Mouse (Mus musculus): ENCODE measurements around the gene Acoxl.

The Acoxl gene

DNA sequence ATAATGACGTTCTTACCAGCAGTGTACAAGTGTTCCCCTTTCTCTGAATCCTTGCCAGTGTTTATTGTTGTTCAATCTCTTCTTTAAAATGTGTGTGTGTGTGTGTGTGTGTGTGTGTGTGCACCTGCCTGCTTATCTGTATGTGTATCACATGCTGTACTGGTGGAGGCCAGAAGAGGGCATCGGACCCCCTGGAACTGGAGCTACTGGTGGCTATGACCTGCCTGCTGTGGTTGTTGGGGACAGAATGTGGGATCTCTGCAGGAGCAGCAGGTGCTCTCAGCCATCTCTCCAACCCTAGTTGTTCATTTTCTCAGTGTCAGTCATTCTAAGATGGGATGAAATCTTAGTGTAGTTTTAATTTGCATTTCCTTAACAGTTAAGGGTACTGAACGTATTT lies 98.4 kb downstream of the Acoxl start:
- DNase-seq (ENCODE audit: inconsistent ontology term) = no peak

DNA sequence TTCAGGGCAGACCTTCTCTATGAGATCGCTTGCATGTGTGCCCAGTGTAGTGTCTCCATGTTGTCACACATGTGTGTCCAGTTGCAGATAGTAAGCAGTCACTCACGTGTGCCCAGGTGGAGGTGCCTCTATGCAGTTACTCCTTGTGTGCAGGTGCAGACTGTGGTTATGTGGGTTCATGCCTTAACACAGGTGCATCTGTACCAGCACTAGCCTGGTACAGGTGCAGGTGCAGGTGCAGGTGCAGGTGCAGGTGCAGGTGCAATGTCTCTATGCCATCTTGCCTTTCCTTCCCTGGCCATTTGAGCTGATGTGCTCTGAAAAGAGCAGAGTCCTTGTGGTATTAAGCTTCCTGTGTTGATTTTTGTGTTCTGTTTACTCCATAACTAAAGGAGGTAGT lies 100.5 kb downstream of the Acoxl start:
- no peak for DNase-seq (ENCODE audit: inconsistent ontology term)

DNA sequence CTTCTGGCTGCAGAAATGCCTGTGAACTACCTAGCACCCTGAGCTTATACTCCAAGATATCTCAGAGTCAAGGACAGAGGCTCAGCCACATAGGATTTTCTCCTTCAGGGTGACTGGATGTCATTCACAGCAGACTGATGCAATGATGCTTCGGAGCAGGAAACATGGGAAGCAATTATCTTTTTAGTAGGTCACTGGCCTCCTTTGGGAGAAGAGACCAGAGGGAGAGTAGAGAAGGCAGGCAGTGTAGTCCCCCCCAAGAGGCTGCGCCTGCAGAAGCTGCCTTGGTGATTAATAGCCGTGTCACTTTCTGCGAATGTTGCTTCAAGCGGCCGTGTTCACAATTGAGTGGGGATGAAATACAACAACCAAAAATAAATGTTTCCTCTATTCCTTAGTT lies 121.9 kb downstream of the Acoxl start:
- DNase-seq (ENCODE audit: inconsistent ontology term) = peak; percentile 5

DNA sequence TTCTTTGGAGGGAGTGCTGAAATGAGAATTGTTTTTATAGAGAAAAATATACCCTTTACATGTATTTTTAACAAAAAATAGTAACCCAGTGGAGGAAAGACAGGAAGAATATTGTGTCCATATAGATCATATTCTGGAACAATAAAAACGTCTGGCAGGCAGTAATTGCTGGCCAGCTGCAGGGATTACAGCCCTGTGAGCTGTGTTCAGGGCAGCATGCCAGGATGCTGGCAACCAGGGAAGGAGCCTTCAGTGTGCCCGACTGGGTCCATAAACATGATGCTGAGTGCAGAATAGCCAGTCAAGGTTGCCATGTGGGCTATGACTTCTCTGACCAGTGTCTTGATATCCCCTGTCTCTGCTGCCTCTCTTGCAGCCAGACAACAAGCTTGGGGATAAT lies 122.5 kb downstream of the Acoxl start:
- DNase-seq (ENCODE audit: inconsistent ontology term) = peak; percentile 46

DNA sequence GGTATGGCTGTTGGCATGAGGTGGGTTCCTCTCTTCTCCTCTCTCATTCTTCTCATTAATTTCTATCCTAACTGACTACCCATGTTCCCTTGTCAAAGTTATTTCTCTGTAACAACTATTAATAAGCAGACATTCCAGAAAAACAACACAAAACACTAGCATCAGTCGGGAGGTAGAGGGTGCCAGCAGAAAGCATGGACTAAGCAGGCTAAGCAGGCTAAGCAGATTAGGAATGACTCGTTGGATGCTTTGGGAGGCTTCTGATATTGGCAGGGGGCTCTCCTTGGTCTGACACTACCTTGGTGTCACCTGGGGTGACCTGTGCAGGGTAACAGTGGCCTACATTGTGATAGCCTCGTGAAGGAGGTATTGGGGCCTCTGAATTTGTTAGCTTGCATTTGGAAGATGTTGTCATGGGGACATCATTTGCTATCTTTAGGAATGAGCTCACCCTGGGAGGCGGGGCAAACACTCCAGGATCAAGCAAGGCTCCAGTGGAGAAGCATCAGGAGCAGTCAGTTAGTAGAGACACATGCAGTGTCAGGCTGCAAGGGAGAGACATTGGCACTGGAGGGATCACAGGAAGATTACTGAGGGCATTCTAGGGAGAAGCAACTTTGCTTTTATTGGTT lies 123.2 kb downstream of the Acoxl start:
- peak; percentile 62 for DNase-seq (ENCODE audit: inconsistent ontology term)

- DNase-seq (ENCODE audit: inconsistent ontology term) = no peak
Measured at GRCm38 (mm10) chr2:127968944-127969343, 130.3 kb downstream of the Acoxl start.

- no peak for DNase-seq (ENCODE audit: inconsistent ontology term)
Measured at GRCm38 (mm10) chr2:127976276-127976675, 137.6 kb downstream of the Acoxl start.

- DNase-seq (ENCODE audit: inconsistent ontology term) = no peak
Measured at GRCm38 (mm10) chr2:127978601-127979230, 140.0 kb downstream of the Acoxl start.

GRCm38 (mm10) chr2:127982610-127983009 lies 143.9 kb downstream of the Acoxl start:
- DNase-seq (ENCODE audit: inconsistent ontology term) = no peak

GRCm38 (mm10) chr2:127983301-127983700 lies 144.6 kb downstream of the Acoxl start:
- DNase-seq (ENCODE audit: inconsistent ontology term) = no peak

- no peak for DNase-seq (ENCODE audit: inconsistent ontology term)
Measured at GRCm38 (mm10) chr2:127983981-127984380, 145.3 kb downstream of the Acoxl start.

- DNase-seq (ENCODE audit: inconsistent ontology term) = no peak
Measured at GRCm38 (mm10) chr2:127987706-127988105, 149.0 kb downstream of the Acoxl start.

- DNase-seq (ENCODE audit: inconsistent ontology term) = no peak
Measured at GRCm38 (mm10) chr2:127990856-127991479, 152.3 kb downstream of the Acoxl start.

DNA sequence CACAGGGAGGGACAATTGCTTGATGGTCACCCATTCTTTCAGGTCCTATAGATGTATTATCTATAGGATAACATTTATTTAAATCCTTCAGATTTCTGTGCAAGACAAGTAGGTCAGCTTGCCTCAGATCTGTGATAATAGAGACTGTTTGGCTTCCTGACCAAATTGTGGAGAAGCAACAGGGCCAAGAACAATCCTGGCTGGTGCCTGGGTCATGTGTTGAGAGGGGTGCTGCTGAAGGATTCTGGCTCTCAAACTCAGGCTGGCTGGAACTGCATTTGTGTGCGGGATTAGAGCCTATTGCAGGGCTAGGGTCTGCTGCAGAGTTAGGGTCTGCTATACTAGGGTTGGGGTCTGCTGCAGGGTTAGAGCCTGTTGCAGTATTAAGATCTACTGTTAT lies 153.0 kb downstream of the Acoxl start:
- DNase-seq (ENCODE audit: inconsistent ontology term) = no peak

DNA sequence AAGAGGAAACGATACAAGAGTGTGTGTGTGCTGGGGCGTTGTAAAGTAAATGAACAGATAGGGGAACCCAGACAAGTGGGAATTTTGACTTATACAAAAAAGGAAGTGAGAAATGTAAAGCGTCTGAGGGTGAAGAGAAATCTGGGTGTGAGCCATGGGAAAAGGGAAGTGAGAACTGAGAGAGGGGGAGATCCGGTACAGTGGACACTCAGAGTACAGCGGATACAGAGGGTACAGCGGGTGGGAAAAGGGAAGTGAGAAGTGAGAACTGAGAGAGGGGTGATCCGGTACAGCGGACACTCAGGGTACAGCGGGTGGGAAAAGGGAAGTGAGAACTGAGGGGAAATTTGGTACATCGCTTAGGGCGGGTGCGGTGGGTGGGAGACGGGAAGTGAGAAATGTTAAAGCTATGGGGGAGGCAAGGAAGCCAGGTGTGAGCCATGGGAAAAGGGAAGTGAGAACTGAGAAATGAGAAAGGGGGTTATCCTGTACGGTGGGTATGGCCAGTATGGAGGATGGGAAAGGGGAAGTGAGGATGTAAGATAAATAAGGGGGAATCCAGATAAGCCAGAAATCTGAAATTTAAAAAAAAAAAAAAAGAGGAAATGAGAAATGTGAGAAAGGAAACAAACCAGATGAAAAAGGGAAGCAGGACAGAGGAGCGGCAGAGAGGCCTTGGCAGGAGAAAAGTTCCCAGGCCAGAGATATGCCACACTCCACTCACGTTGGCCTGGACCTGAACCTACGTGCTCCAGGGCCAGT lies 170.2 kb downstream of the Acoxl start:
- no peak for DNase-seq (ENCODE audit: inconsistent ontology term)

DNA sequence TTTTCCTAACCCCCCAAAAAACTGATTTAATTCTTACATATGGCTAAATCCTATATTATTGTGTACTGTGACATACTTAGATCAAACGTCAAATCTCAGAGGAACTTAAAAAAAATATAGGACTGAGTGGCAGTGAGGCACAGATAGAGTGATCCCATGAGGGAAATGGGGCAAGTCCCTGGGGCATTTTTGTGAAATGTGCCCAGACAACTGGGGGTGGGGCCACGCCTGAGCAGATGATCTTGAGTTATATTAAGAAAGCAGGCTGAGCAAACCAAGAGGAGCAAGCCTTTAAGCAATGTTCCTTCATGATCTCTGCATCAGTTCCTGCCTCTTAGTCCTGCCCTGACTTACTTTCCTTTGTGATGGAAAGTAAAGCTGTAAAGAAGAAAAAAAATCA lies 175.9 kb downstream of the Acoxl start:
- DNase-seq (ENCODE audit: inconsistent ontology term) = no peak

- no peak for DNase-seq (ENCODE audit: inconsistent ontology term)
Measured at GRCm38 (mm10) chr2:128015602-128016001, 176.9 kb downstream of the Acoxl start.

- DNase-seq (ENCODE audit: inconsistent ontology term) = peak; percentile 54
Measured at GRCm38 (mm10) chr2:128020039-128020907, 181.6 kb downstream of the Acoxl start.

GRCm38 (mm10) chr2:128020908-128021193 lies 182.2 kb downstream of the Acoxl start:
- DNase-seq (ENCODE audit: inconsistent ontology term) = peak; percentile 21

- DNase-seq (ENCODE audit: inconsistent ontology term) = no peak
Measured at GRCm38 (mm10) chr2:128023855-128024254, 185.2 kb downstream of the Acoxl start.

DNA sequence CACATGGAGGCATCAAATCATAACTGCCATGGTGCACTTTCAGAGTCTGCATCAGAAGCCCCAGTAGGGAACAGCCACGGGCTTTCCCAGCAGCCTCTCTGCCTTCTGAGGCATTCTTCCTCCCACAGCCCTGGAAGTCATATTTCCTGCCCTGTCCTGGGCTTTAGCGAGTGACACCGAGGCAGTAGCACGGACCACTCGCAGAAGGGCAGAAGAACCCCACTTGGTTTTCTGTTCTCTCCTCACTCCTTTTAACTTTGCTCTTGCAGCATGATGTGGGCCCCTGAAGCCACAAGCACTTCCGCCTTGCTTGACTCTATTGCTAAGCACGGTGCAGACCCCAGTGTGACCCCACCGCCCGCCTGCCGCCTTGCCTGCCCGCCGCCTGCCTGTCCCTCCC lies 189.0 kb downstream of the Acoxl start:
- no peak for DNase-seq (ENCODE audit: inconsistent ontology term)

- no peak for DNase-seq (ENCODE audit: inconsistent ontology term)
Measured at GRCm38 (mm10) chr2:128029968-128030367, 191.3 kb downstream of the Acoxl start.
